Mouse (Mus musculus) R1 (cell line): ENCODE measurements around the gene Olfr671.
"Not testable (repeated sequence)": the region's sequence is repeated elsewhere in the genome, so short reads cannot be mapped to it uniquely, and the experiment has no call there.

Experiments used
- DNase-seq: peaks from one replicate; pipeline ENCODE4 v3.0.0-alpha.2; 2018; ENCODE audit warnings: low read depth, low spot score

The Olfr671 gene

GRCm38 (mm10) chr7:104979026-104979425 lies at the start of gene Olfr671:
Gene Olfr671 (minus strand): TSS chr7:104979126.
- no peak for DNase-seq

- no peak for DNase-seq
Observed at GRCm38 (mm10) chr7:105028360-105028759, 49.4 kb upstream of the Olfr671 start, which contains the start of gene Olfr675. Gene Olfr675 (minus strand): TSS chr7:105028460.

- DNase-seq, result peak; percentile 4
Observed at GRCm38 (mm10) chr7:105022530-105022929, 43.6 kb upstream of the Olfr671 start.

GRCm38 (mm10) chr7:105001929-105002328 lies 23.0 kb upstream of the Olfr671 start, which contains the start of gene Olfr672:
Gene Olfr672 (minus strand): TSS chr7:105002029.
- no peak for DNase-seq

- DNase-seq, result not testable (repeated sequence)
Observed at GRCm38 (mm10) chr7:104972507-104972906, 6.4 kb downstream of the Olfr671 start.

GRCm38 (mm10) chr7:104962520-104962919 lies 16.4 kb downstream of the Olfr671 start, which contains the start of gene Olfr670:
Gene Olfr670 (minus strand): TSS chr7:104962620.
- DNase-seq, result no peak

- DNase-seq, result peak; percentile 31
Observed at GRCm38 (mm10) chr7:104950234-104950633, 28.7 kb downstream of the Olfr671 start.

- no peak for DNase-seq
Observed at GRCm38 (mm10) chr7:104933940-104934339, 45.0 kb downstream of the Olfr671 start, which contains the start of gene Olfr669. Gene Olfr669 (plus strand): TSS chr7:104934240.

GRCm38 (mm10) chr7:104927957-104928356 lies 51.0 kb downstream of the Olfr671 start, which contains the start of gene Olfr668:
Gene Olfr668 (minus strand): TSS chr7:104928057.
- DNase-seq, result no peak
